Mouse (Mus musculus): ENCODE measurements around the gene Arhgap23. TPM values are rescaled to one million over a fixed set of nuclear protein-coding genes. Genes with fewer than 3 reads are reported as not detected.
A peak's percentile ranks its signal among the peaks of the same experiment; 100 is the strongest.

Arhgap23 gene
- polyA plus RNA-seq, 1 experiment from 2014 or later, result 3.9 TPM

DNA sequence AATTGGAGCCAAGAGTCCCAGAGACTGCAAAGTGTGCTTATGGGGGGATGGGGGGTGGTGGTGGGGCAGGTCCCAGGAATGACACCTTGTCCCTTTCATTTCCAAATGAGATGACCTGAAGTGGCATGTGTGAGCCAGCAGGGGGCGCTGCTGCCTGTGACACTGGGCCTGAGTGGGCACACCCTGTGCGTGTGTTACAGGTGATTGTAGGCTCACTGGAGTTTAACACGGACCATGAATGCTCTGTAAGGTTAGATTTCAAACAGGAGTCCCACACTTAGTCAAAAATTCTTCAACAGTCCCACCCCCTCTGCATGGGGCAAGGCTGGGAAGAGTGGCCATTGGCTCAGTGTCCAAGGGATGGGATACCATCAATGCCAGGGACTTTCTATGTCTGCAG is 16.7 kb downstream of the Arhgap23 start:
- WGBS, result 11% methylated on average over 3 of the region's 3 CpGs
- Histone ChIP-seq H3K4me1 (peaks cover 55% of the 10 kb centered on the region), H3K4me3 (no peak overlapping the region), H3K27me3 (ENCODE audit: low read depth, poor library complexity, severe bottlenecking) (0 out of 2 replicates have a peak, but pooled peaks cover 3% of the 10 kb centered on the region), H3K27ac (no peak overlapping the region), H3K9me3 (replicated peaks) (no peaks in the 10 kb centered on the region), H3K36me3 (peaks cover 4% of the 10 kb centered on the region; the same call in 1 of the 2 replicates)
- DNase-seq (ENCODE audit: low spot score), result peak; percentile 79

DNA sequence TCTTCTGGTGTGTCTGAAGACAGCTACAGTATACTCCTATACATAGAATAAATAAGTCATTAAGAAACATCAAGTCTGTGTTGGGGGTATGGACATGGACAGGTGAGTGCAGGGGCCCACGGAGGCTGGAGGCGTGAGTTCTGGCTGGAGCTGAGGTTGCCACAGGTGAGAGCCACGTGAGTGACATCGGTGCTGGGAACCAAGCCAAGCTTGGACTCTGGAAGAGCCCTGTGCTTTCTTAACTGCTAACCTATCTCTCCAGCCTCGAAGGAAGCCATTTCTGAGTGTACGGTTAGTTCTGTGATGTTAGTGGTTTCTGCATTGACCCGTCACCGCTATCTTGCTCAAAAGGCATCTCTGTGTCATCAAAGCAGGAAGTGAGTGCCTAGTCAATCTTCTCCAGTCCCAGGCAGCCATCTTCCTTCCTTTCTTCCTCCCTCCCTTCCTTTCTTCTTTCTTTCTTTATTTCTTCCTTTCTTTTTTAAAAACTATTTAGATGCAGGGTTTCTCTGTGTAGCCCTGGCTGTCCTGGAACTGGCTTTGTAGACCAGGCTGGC is 17.7 kb downstream of the Arhgap23 start:
- 0 out of 2 replicates have a peak, but pooled peaks cover 3% of the 10 kb centered on the region for H3K27me3 ChIP-seq (ENCODE audit: low read depth, poor library complexity, severe bottlenecking)
- no peak overlapping the region for H3K4me3 ChIP-seq
- WGBS, result 89% methylated on average over 8 of the region's 8 CpGs
- H3K9me3 ChIP-seq (replicated peaks), result no peaks in the 10 kb centered on the region
- no peak for DNase-seq (ENCODE audit: low spot score)
- peaks cover 4% of the 10 kb centered on the region; the same call in 1 of the 2 replicates for H3K36me3 ChIP-seq
- no peak overlapping the region for H3K27ac ChIP-seq
- H3K4me1 ChIP-seq, result peaks cover 57% of the 10 kb centered on the region

GRCm38 (mm10) chr11:97434121-97434520 is 18.8 kb downstream of the Arhgap23 start:
- Histone ChIP-seq H3K27me3 (ENCODE audit: low read depth, poor library complexity, severe bottlenecking) (peaks cover 11% of the 10 kb centered on the region), H3K4me1 (peaks cover 59% of the 10 kb centered on the region), H3K27ac (no peak overlapping the region), H3K9me3 (replicated peaks) (no peaks in the 10 kb centered on the region), H3K36me3 (peaks cover 4% of the 10 kb centered on the region; the same call in 1 of the 2 replicates), H3K4me3 (no peak overlapping the region)
- no peak for DNase-seq (ENCODE audit: low spot score)
- WGBS, result 84% methylated on average over 8 of the region's 8 CpGs

- peak; percentile 81 for DNase-seq (ENCODE audit: low spot score)
- H3K4me3 ChIP-seq, result peak overlapping the region; percentile 50
- 3% methylated on average over 15 of the region's 15 CpGs for WGBS
- H3K9me3 ChIP-seq (replicated peaks), result no peaks in the 10 kb centered on the region
- H3K4me1 ChIP-seq, result peaks cover 60% of the 10 kb centered on the region
- H3K27ac ChIP-seq, result peak overlapping the region; percentile 82
- peaks cover 4% of the 10 kb centered on the region; the same call in 1 of the 2 replicates for H3K36me3 ChIP-seq
- H3K27me3 ChIP-seq (ENCODE audit: low read depth, poor library complexity, severe bottlenecking), result peaks cover 16% of the 10 kb centered on the region
These were observed 19.5 kb downstream of the Arhgap23 start for GRCm38 (mm10) chr11:97434704-97435454.

DNA sequence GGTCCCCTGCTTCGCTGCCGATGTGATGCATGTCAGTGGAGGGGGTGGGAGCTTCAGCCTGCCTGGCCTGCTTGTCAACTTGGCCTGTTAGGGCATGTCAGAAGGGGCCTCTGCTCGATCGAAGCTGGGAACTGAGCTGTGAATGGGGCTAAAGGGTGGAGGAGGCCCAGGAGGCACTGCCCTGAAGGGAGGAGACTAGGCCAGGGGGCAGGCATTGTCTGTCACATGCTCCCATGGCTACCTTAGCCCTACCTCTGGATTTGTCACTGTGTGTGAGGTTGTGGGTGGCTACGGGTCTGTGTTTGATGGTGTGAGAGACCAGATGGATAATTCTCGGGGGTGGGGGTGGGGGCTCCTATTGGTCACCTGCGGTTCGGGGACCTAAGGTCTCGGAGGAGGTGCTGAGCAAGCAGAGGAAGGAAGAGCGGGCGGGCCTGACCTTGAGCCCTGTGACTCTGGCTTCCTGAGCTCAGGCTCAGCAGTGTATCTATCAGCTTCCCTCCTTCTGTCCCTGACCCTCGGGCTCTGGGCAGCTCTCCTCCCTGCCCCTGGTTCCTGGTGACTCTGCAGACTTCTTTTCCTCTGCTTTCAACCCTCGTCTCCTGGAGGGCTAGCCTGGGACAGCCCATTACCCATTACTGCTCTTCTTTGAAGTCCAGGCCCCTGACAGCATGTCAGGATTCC is 20.6 kb downstream of the Arhgap23 start:
- Histone ChIP-seq H3K4me1 (peaks cover 71% of the 10 kb centered on the region), H3K27ac (peak overlapping the region; percentile 82), H3K36me3 (peaks cover 4% of the 10 kb centered on the region; the same call in 1 of the 2 replicates), H3K9me3 (replicated peaks) (no peaks in the 10 kb centered on the region), H3K27me3 (ENCODE audit: low read depth, poor library complexity, severe bottlenecking) (peaks cover 26% of the 10 kb centered on the region), H3K4me3 (peak overlapping the region; percentile 50; the same call in 1 of the 2 replicates)
- WGBS, result 52% methylated on average over 13 of the region's 13 CpGs
- no peak for DNase-seq (ENCODE audit: low spot score)

- DNase-seq (ENCODE audit: low spot score), result peak; percentile 69
- Histone ChIP-seq H3K27me3 (ENCODE audit: low read depth, poor library complexity, severe bottlenecking) (peaks cover 36% of the 10 kb centered on the region), H3K9me3 (replicated peaks) (no peaks in the 10 kb centered on the region), H3K4me3 (peak overlapping the region; percentile 23), H3K27ac (peak overlapping the region; percentile 88), H3K36me3 (peaks cover 4% of the 10 kb centered on the region; the same call in 1 of the 2 replicates), H3K4me1 (peaks cover 82% of the 10 kb centered on the region)
- 12% methylated on average over 5 of the region's 5 CpGs for WGBS
These were observed 22.4 kb downstream of the Arhgap23 start for GRCm38 (mm10) chr11:97437745-97438144.

- no peak for DNase-seq (ENCODE audit: low spot score)
- peaks cover 88% of the 10 kb centered on the region for H3K4me1 ChIP-seq
- peaks cover 4% of the 10 kb centered on the region; the same call in 1 of the 2 replicates for H3K36me3 ChIP-seq
- H3K27ac ChIP-seq, result peak overlapping the region; percentile 88
- H3K4me3 ChIP-seq, result no peak overlapping the region
- peaks cover 36% of the 10 kb centered on the region for H3K27me3 ChIP-seq (ENCODE audit: low read depth, poor library complexity, severe bottlenecking)
- H3K9me3 ChIP-seq (replicated peaks), result no peaks in the 10 kb centered on the region
- WGBS, result 52% methylated on average over 9 of the region's 9 CpGs
These were observed 23.5 kb downstream of the Arhgap23 start for GRCm38 (mm10) chr11:97438868-97439267.

GRCm38 (mm10) chr11:97439935-97440334 is 24.6 kb downstream of the Arhgap23 start:
- peak; percentile 69 for DNase-seq (ENCODE audit: low spot score)
- no peaks in the 10 kb centered on the region for H3K9me3 ChIP-seq (replicated peaks)
- H3K27me3 ChIP-seq (ENCODE audit: low read depth, poor library complexity, severe bottlenecking), result peaks cover 36% of the 10 kb centered on the region
- 4% methylated on average over 37 of the region's 37 CpGs for WGBS
- peak overlapping the region; percentile 88 for H3K27ac ChIP-seq
- peak overlapping the region; percentile 67 for H3K4me3 ChIP-seq
- H3K4me1 ChIP-seq, result peaks cover 84% of the 10 kb centered on the region
- H3K36me3 ChIP-seq, result peaks cover 11% of the 10 kb centered on the region

- peaks cover 36% of the 10 kb centered on the region for H3K27me3 ChIP-seq (ENCODE audit: low read depth, poor library complexity, severe bottlenecking)
- WGBS, result 3% methylated on average over 34 of the region's 34 CpGs
- H3K4me1 ChIP-seq, result peaks cover 78% of the 10 kb centered on the region
These were observed 25.1 kb downstream of the Arhgap23 start for GRCm38 (mm10) chr11:97440441-97440881.

DNA sequence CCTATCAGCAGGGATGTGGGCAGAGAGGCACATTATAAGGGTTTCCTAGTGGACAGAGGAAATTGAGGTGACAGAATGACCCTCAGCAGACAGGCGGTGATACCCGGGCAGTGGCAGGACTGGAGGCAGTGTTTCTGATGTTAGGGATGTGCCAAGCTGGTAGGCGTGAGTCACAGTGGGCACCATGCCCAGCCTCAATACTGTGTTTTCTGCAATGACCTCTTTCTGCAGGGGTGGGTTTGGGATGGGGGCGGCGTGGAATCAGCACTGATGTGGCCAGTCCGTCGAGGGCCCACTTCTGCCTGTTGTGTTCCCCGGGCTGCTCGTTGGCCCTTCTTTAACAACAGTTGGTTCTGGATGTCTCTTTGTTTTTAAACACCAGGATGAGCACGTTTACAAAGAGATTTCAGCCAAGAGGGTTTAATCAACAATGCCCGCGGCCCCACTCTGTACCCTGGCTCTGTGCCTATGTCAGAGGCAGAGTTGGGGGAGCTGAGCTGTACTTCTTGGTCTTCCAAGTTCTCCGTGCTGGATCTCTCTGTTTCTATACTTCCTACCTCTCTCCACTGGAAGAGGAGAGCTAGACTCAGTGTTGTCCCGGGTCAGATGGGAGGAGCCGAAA is 25.8 kb downstream of the Arhgap23 start:
- DNase-seq (ENCODE audit: low spot score), result no peak
- peak overlapping the region; percentile 88 for H3K27ac ChIP-seq
- H3K4me3 ChIP-seq, result peak overlapping the region; percentile 67
- peaks cover 22% of the 10 kb centered on the region for H3K36me3 ChIP-seq
- peaks cover 36% of the 10 kb centered on the region for H3K27me3 ChIP-seq (ENCODE audit: low read depth, poor library complexity, severe bottlenecking)
- H3K9me3 ChIP-seq (replicated peaks), result no peaks in the 10 kb centered on the region
- H3K4me1 ChIP-seq, result peaks cover 76% of the 10 kb centered on the region
- 64% methylated on average over 15 of the region's 15 CpGs for whole genome bisulfite sequencing

More at GRCm38 (mm10) chr11:97440441-97440881, 25.1 kb downstream of the Arhgap23 start:
- Histone ChIP-seq H3K4me3 (peak overlapping the region; percentile 67), H3K27ac (peak overlapping the region; percentile 88), H3K36me3 (peaks cover 15% of the 10 kb centered on the region), H3K9me3 (replicated peaks) (no peaks in the 10 kb centered on the region)
- peak; percentile 72 for DNase-seq (ENCODE audit: low spot score)

GRCm38 (mm10) chr11:97441658-97442125 is 26.4 kb downstream of the Arhgap23 start:
- peak overlapping the region; percentile 67 for H3K4me3 ChIP-seq
- DNase-seq (ENCODE audit: low spot score), result no peak
- peaks cover 36% of the 10 kb centered on the region for H3K27me3 ChIP-seq (ENCODE audit: low read depth, poor library complexity, severe bottlenecking)
- peak overlapping the region; percentile 88 for H3K27ac ChIP-seq
- peaks cover 28% of the 10 kb centered on the region for H3K36me3 ChIP-seq
- H3K9me3 ChIP-seq (replicated peaks), result no peaks in the 10 kb centered on the region
- 7% methylated on average over 3 of the region's 3 CpGs for WGBS
- H3K4me1 ChIP-seq, result peaks cover 73% of the 10 kb centered on the region

All from limb, embryonic 10.5 days (tissue).